Mouse (Mus musculus) heart, embryonic 11.5 days (tissue): ENCODE data around the gene Ubl3. TPM values are rescaled to one million over a fixed set of nuclear protein-coding genes. Genes with fewer than 3 reads are reported as not detected.

Experiments used
- ATAC-seq: fragments of 200-750 bp; cut with Nextera tagmentation; replicated peaks from 2 replicates; pipeline ENCODE4 v1.8.0; 2017; ENCODE audit warnings: moderate library complexity; ENCODE audit not compliant: insufficient number of reproducible peaks, low FRiP score, low TSS enrichment
- H3K27ac ChIP-seq: fragments of 300-500 bp; sonication (generic); 2 replicates; pipeline ENCODE4 v1.5.1; 2014; ENCODE audit warnings: mild to moderate bottlenecking, low read depth, low read length
- H3K27me3 ChIP-seq: fragments of 300-500 bp; sonication (generic); 2 replicates; pipeline ENCODE4 v1.6.1; 2014; ENCODE audit warnings: mild to moderate bottlenecking, low read length, mixed read lengths; ENCODE audit not compliant: control insufficient read depth, insufficient read depth
- H3K36me3 ChIP-seq: fragments of 300-500 bp; sonication (generic); 2 replicates; pipeline ENCODE4 v1.6.1; 2014; ENCODE audit warnings: mild to moderate bottlenecking, low read length, moderate library complexity, mixed read lengths; ENCODE audit not compliant: control insufficient read depth, insufficient read depth
- H3K4me1 ChIP-seq: fragments of 300-500 bp; sonication (generic); 2 replicates; pipeline ENCODE4 v1.6.1; 2014; ENCODE audit warnings: low read length; ENCODE audit not compliant: control insufficient read depth, insufficient read depth
- H3K4me2 ChIP-seq: fragments of 300-500 bp; sonication (generic); 2 replicates; pipeline ENCODE4 v1.6.1; 2014; ENCODE audit warnings: mild to moderate bottlenecking, moderate library complexity
- H3K4me3 ChIP-seq: fragments of 300-500 bp; sonication (generic); 2 replicates; pipeline ENCODE4 v1.5.1; 2014; ENCODE audit warnings: low read depth, low read length
- H3K9ac ChIP-seq: fragments of 300-500 bp; sonication (generic); 2 replicates; pipeline ENCODE4 v1.6.1; 2014; ENCODE audit warnings: mild to moderate bottlenecking, low read depth, low read length, moderate library complexity
- H3K9me3 ChIP-seq: fragments of 300-500 bp; sonication (generic); replicated peaks from 2 replicates; pipeline ENCODE4 v1.6.1; 2016; ENCODE audit warnings: low read length; ENCODE audit not compliant: control insufficient read depth
- WGBS: fragments of 180-500 bp; shearing (Covaris S2); extraction: QIAGEN DNeasy Blood & Tissue Kit; methylation state at CpG from one replicate; pipeline ENCODE4 v1.1.7; 2014; ENCODE audit not compliant: insufficient replicate concordance; 5-methylcytosine and 5-hydroxymethylcytosine counted together
- polyA plus RNA-seq: library from polyadenylated mRNA; unstranded; fragments of >200 nt; fragmentation: Nextera tagmentation; extraction: Ambion mirVana; gene quantifications from 2 replicates; pipeline ENCODE4 v1.2.1, GENCODE M21; 2014

Ubl3 gene
- polyA plus RNA-seq, 1 experiment from 2014 or later: 57.1 TPM

DNA sequence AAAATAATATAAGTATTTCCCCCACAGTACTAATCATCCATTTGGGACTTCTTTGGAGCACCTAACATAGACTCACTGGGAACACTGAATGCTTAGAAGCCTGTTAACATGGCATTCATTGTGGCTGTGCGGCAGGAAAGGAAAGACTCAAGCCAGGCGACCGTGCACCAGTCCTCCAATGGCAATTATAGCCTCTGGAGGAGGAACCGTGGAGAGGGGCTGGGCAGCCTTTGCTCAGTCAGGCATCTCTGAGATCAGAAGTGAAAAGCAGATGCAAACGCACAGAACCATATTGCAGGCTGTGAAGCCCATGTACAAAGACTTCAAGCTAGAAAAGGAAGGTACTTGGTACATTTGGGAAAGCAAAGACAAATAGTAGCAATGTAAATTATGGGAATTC is 20.4 kb downstream of the Ubl3 start:
- no peak overlapping the region for H3K9ac ChIP-seq
- 63% methylated on average over 5 of the region's 5 CpGs for WGBS
- H3K4me3 ChIP-seq: no peak overlapping the region
- H3K4me1 ChIP-seq: peaks cover 22% of the 10 kb centered on the region
- no peaks in the 10 kb centered on the region for H3K27me3 ChIP-seq
- ATAC-seq: no peak
- no peaks in the 10 kb centered on the region for H3K9me3 ChIP-seq
- H3K36me3 ChIP-seq: no peaks in the 10 kb centered on the region
- H3K27ac ChIP-seq: no peak overlapping the region
- no peak overlapping the region for H3K4me2 ChIP-seq

DNA sequence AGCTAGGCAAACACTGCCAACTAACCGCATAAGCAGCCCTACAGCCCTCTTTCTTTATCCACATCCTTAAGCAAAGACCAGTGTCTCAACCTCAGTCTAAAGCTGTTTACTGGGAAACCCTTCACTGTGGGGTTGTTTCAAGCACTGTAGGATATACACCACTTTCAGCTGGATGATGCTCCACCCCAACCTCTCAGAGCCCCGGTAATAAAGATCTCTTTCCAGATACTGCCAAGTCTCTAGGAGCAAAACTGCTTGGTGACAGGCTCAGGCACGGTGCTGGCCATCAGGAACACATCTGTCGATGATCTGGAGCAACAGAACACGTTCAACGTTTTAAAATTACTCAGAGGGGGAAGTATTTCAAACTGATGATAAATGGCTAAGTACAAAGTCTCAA is 25.0 kb downstream of the Ubl3 start:
- Histone ChIP-seq H3K9ac (no peak overlapping the region), H3K4me2 (no peak overlapping the region), H3K36me3 (no peaks in the 10 kb centered on the region), H3K9me3 (no peaks in the 10 kb centered on the region), H3K4me3 (no peak overlapping the region), H3K27ac (no peak overlapping the region), H3K27me3 (no peaks in the 10 kb centered on the region), H3K4me1 (peaks cover 9% of the 10 kb centered on the region; the same call in 1 of the 2 replicates)
- ATAC-seq: no peak
- WGBS: 37% methylated on average over 6 of the region's 6 CpGs

DNA sequence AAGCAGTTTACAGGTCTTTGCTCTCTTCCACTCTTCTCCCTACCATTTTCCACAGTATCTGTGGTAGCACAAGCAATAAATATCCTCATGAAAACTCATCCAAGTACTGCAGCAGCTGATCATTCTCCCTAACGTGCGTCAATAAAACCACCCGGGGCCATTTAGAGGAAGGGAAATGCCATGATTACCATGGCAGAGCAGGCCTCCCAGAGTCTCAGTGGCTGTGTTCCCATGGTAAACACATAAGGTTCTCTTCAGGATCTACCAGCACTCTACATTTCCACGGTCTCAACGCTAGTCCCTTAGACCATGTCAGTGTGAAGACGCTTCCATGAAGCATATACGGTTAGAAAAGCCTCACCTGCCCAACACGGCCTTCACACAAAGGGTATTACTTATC is 26.0 kb downstream of the Ubl3 start:
- 83% methylated on average over 8 of the region's 8 CpGs for WGBS
- no peak for ATAC-seq

DNA sequence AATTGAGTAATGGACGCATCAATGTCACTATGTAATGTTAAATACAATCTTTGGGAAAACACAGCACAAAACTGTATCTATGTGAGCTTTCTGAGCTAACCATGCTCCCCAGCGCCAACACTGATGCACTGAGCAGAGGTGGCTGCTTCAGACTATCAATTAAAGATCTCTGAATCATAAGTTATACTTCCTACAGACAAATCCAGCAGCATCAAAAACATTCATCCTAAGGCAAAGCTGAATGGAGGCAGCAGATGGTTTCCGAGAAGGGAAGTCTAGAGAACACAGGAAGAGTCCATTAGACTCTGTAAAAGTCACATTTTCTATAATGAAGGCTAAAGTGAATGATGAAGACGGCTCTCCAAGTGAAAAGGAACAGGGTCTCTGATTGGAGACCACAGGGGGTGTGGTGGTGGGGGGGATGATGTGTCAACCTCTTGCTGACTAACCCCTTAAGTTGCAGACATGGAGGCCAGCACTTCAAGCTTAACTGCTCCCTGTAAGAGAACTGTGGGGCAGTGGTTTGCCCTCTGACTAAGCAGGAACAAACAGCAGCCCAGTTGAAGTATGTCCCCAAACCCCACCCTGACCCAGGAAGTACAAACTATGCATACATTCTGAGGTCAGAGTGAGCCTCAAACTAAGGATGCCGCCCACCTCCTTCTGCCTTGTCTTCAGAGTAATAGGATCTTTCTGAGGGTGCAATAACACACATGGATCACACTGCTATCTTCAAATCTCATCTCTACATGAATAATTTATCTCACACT is 29.2 kb downstream of the Ubl3 start:
- no peak for ATAC-seq
- WGBS: 80% methylated on average over 5 of the region's 5 CpGs
- Histone ChIP-seq H3K9ac (no peak overlapping the region), H3K4me1 (peaks cover 16% of the 10 kb centered on the region; the same call in 1 of the 2 replicates), H3K27ac (no peak overlapping the region), H3K9me3 (no peaks in the 10 kb centered on the region), H3K4me2 (no peak overlapping the region), H3K27me3 (no peaks in the 10 kb centered on the region), H3K36me3 (no peaks in the 10 kb centered on the region), H3K4me3 (no peak overlapping the region)

More for the DNA sequence above, 26.0 kb downstream of the Ubl3 start:
- Histone ChIP-seq H3K27ac (no peak overlapping the region), H3K9ac (no peak overlapping the region), H3K4me3 (no peak overlapping the region), H3K9me3 (no peaks in the 10 kb centered on the region), H3K27me3 (no peaks in the 10 kb centered on the region), H3K4me2 (no peak overlapping the region), H3K36me3 (no peaks in the 10 kb centered on the region), H3K4me1 (peaks cover 9% of the 10 kb centered on the region; the same call in 1 of the 2 replicates)

DNA sequence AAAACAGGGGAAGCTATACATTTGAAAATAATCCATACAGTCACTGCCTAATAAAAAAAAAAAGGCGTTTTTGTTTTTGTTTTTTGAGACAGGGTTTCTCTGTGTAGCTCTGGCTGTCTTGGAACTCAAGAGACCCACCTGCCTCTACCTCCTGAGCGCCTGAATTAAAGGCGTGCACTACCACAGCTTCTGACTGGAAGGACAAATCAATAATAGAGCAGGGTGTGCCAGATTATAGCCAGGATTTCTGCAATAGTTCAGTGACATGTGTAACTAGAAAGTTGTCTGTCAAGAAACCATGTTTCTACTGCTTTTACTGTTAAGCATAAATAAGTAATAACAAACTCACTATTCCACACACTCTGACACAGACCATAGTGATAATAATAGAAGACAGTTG is 30.2 kb downstream of the Ubl3 start:
- ATAC-seq: no peak
- WGBS: 76% methylated on average over 3 of the region's 3 CpGs
- no peak overlapping the region for H3K9ac ChIP-seq

DNA sequence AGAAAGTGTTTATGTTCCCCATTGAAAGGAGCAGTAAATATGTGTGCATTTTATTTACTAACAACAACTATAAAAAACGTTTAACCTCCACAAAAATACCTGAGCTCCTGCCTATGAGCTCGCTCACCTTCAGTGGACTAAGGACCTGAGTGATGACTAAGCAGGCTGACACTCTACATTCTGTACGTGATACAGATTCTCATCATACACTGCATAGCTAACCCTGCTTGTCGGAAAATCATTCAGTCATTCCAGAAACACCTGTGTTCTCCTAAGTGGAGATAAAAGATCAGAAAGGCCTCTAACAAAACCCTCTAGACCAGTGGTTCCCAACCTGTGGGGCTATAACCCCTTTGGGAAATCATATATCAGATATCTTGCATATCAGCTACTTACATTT is 35.1 kb downstream of the Ubl3 start:
- Histone ChIP-seq H3K36me3 (no peaks in the 10 kb centered on the region), H3K9me3 (no peaks in the 10 kb centered on the region), H3K27me3 (no peaks in the 10 kb centered on the region), H3K4me1 (peaks cover 7% of the 10 kb centered on the region), H3K4me3 (no peak overlapping the region), H3K4me2 (no peak overlapping the region), H3K9ac (no peak overlapping the region), H3K27ac (no peak overlapping the region)
- no peak for ATAC-seq
- 65% methylated on average over 4 of the region's 4 CpGs for WGBS

More for the DNA sequence above, 30.2 kb downstream of the Ubl3 start:
- H3K4me3 ChIP-seq: no peak overlapping the region
- H3K27ac ChIP-seq: no peak overlapping the region
- H3K27me3 ChIP-seq: no peaks in the 10 kb centered on the region
- peaks cover 12% of the 10 kb centered on the region; the same call in 1 of the 2 replicates for H3K4me1 ChIP-seq
- H3K36me3 ChIP-seq: no peaks in the 10 kb centered on the region
- H3K4me2 ChIP-seq: no peak overlapping the region
- H3K9me3 ChIP-seq: no peaks in the 10 kb centered on the region

DNA sequence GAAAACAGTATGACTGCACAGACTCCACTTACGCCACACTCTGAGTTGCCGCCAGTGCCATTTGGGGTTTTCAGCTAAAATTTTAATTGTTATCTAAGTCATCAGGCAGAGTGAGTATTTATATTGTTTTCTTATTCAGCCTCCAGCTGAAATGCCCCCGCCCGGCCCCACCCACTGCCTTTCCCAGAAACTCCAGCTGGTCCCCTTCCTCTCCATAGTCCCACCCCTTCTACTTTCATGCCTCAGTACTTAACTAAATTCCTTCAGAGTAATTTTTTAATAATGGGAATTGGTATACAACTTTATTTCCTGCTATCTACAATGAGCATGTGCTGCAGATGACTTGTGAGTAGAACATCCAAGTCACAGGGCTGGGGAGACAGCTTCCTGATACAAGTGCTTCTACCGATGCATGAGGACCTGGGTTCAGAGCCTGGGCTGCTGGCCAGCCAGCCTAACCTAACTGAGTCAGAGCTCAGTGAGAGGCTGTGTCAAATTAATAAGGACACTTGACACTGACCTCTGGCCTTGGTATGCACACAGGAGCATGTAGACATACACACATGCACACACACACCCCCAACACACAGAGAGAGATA is 40.4 kb downstream of the Ubl3 start:
- WGBS: 84% methylated on average over 5 of the region's 5 CpGs
- H3K27ac ChIP-seq: no peak overlapping the region
- no peaks in the 10 kb centered on the region for H3K9me3 ChIP-seq
- H3K27me3 ChIP-seq: no peaks in the 10 kb centered on the region
- H3K4me3 ChIP-seq: no peak overlapping the region
- no peak overlapping the region for H3K4me2 ChIP-seq
- ATAC-seq: no peak
- H3K36me3 ChIP-seq: peaks cover 10% of the 10 kb centered on the region; the same call in 1 of the 2 replicates
- H3K9ac ChIP-seq: no peak overlapping the region
- no peaks in the 10 kb centered on the region; the same call in none of the 2 replicates for H3K4me1 ChIP-seq

DNA sequence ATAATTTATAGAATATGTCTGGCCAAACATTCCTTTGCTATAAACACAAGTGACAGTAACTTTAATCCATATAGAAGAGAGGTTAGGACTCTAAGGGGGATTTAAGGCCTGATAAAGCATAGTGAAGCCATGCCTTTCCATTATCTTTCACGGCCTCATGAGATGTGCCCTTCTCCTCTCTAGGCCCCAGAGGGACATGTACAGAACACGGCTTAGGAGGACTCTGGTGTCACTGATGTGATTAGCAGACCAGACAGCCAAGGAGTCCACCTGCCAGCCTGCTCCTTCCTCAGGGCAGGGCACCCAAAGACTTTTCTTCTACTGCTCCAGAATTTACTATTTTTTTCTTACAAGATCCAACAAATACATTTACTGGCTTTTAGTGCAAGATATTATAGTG is 42.3 kb downstream of the Ubl3 start:
- Histone ChIP-seq H3K9me3 (no peaks in the 10 kb centered on the region), H3K9ac (no peak overlapping the region), H3K27ac (no peak overlapping the region), H3K4me3 (no peak overlapping the region), H3K4me1 (no peaks in the 10 kb centered on the region; the same call in none of the 2 replicates), H3K36me3 (peaks cover 17% of the 10 kb centered on the region), H3K27me3 (no peaks in the 10 kb centered on the region), H3K4me2 (no peak overlapping the region)
- 71% methylated on average over 2 of the region's 2 CpGs for WGBS
- no peak for ATAC-seq
